Mouse (Mus musculus): ENCODE measurements at regions not wholly inside any gene's neighbourhood (a gene's known extent, or its start where the extent isn't known, plus 50 kb on each side); places are given as distances from the start of the nearest gene placed in this dataset.

GRCm38 (mm10) chr8:86351545-86352190 lies 228.8 kb downstream of the Abcc12 start:
- DNase-seq (no peak), ATAC-seq (no peak)
- H3K4me3 ChIP-seq (ENCODE audit: low read depth, low read length) = no peak overlapping the region
- no peaks in the 10 kb centered on the region for H3K36me3 ChIP-seq (replicated peaks; ENCODE audit: insufficient read depth, low read length)
- H3K4me1 ChIP-seq (ENCODE audit: insufficient read depth) = no peaks in the 10 kb centered on the region
- TF ChIP-seq CTCF (IDR thresholded peaks at IDR 0.05; ENCODE audit: low read depth) (no peak), EP300 (IDR thresholded peaks at IDR 0.05; ENCODE audit: low read depth) (no peak)
- no peak overlapping the region for H3K27ac ChIP-seq (ENCODE audit: low read depth)
- H3K27me3 ChIP-seq (ENCODE audit: insufficient read depth, low read length) = no peaks in the 10 kb centered on the region
- no peaks in the 10 kb centered on the region for H3K9me3 ChIP-seq (ENCODE audit: low read length)
- WGBS (ENCODE audit: insufficient replicate concordance) = 68% methylated on average over 7 of the region's 7 CpGs
- H3K4me2 ChIP-seq (ENCODE audit: low read depth, low read length) = no peak overlapping the region
- no peak overlapping the region for H3K9ac ChIP-seq (replicated peaks)

GRCm38 (mm10) chr8:86350128-86350527 lies 230.4 kb downstream of the Abcc12 start:
- Histone ChIP-seq H3K9me3 (ENCODE audit: low read length) (no peaks in the 10 kb centered on the region), H3K27me3 (ENCODE audit: insufficient read depth, low read length) (no peaks in the 10 kb centered on the region), H3K4me1 (ENCODE audit: insufficient read depth) (no peaks in the 10 kb centered on the region), H3K27ac (ENCODE audit: low read depth) (no peak overlapping the region), H3K36me3 (replicated peaks; ENCODE audit: insufficient read depth, low read length) (no peaks in the 10 kb centered on the region), H3K9ac (replicated peaks) (no peak overlapping the region), H3K4me3 (ENCODE audit: low read depth, low read length) (no peak overlapping the region), H3K4me2 (ENCODE audit: low read depth, low read length) (no peak overlapping the region)
- no peak for DNase-seq
- 84% methylated on average over 2 of the region's 2 CpGs for WGBS (ENCODE audit: insufficient replicate concordance)
- no peak for TF ChIP-seq EP300 (IDR thresholded peaks at IDR 0.05; ENCODE audit: low read depth)
- no peak for TF ChIP-seq CTCF (IDR thresholded peaks at IDR 0.05; ENCODE audit: low read depth)
- ATAC-seq = no peak

- H3K36me3 ChIP-seq (replicated peaks; ENCODE audit: insufficient read depth, low read length) = no peaks in the 10 kb centered on the region
- H3K4me3 ChIP-seq (ENCODE audit: low read depth, low read length) = no peak overlapping the region
- no peak overlapping the region for H3K27ac ChIP-seq (ENCODE audit: low read depth)
- TF ChIP-seq EP300 (IDR thresholded peaks at IDR 0.05; ENCODE audit: low read depth) (no peak), CTCF (IDR thresholded peaks at IDR 0.05; ENCODE audit: low read depth) (no peak)
- no peak overlapping the region for H3K9ac ChIP-seq (replicated peaks)
- no peak overlapping the region for H3K4me2 ChIP-seq (ENCODE audit: low read depth, low read length)
- WGBS (ENCODE audit: insufficient replicate concordance) = 59% methylated on average over 8 of the region's 8 CpGs
- no peaks in the 10 kb centered on the region for H3K27me3 ChIP-seq (ENCODE audit: insufficient read depth, low read length)
- ATAC-seq (no peak), DNase-seq (no peak)
- no peaks in the 10 kb centered on the region for H3K4me1 ChIP-seq (ENCODE audit: insufficient read depth)
- no peaks in the 10 kb centered on the region for H3K9me3 ChIP-seq (ENCODE audit: low read length)
These were observed 238.3 kb downstream of the Abcc12 start for GRCm38 (mm10) chr8:86342016-86342684.

- Histone ChIP-seq H3K4me1 (ENCODE audit: insufficient read depth) (no peaks in the 10 kb centered on the region), H3K9me3 (ENCODE audit: low read length) (no peaks in the 10 kb centered on the region), H3K4me3 (ENCODE audit: low read depth, low read length) (no peak overlapping the region), H3K36me3 (replicated peaks; ENCODE audit: insufficient read depth, low read length) (no peaks in the 10 kb centered on the region), H3K4me2 (ENCODE audit: low read depth, low read length) (no peak overlapping the region), H3K27ac (ENCODE audit: low read depth) (no peak overlapping the region), H3K27me3 (ENCODE audit: insufficient read depth, low read length) (no peaks in the 10 kb centered on the region), H3K9ac (replicated peaks) (no peak overlapping the region)
- ATAC-seq (no peak), DNase-seq (no peak)
- TF ChIP-seq CTCF (IDR thresholded peaks at IDR 0.05; ENCODE audit: low read depth) = no peak
- TF ChIP-seq EP300 (IDR thresholded peaks at IDR 0.05; ENCODE audit: low read depth) = no peak
- 86% methylated on average over 18 of the region's 18 CpGs for WGBS (ENCODE audit: insufficient replicate concordance)
These were observed 241.8 kb downstream of the Abcc12 start for GRCm38 (mm10) chr8:86338574-86339264.

- H3K9ac ChIP-seq (replicated peaks) = no peak overlapping the region
- H3K4me2 ChIP-seq (ENCODE audit: low read depth, low read length) = no peak overlapping the region
- H3K9me3 ChIP-seq (ENCODE audit: low read length) = no peaks in the 10 kb centered on the region
- ATAC-seq = no peak
- no peaks in the 10 kb centered on the region for H3K27me3 ChIP-seq (ENCODE audit: insufficient read depth, low read length)
- 69% methylated on average over 6 of the region's 6 CpGs for WGBS (ENCODE audit: insufficient replicate concordance)
- no peak overlapping the region for H3K27ac ChIP-seq (ENCODE audit: low read depth)
- no peaks in the 10 kb centered on the region for H3K36me3 ChIP-seq (replicated peaks; ENCODE audit: insufficient read depth, low read length)
- TF ChIP-seq EP300 (IDR thresholded peaks at IDR 0.05; ENCODE audit: low read depth) (no peak), CTCF (IDR thresholded peaks at IDR 0.05; ENCODE audit: low read depth) (no peak)
- H3K4me1 ChIP-seq (ENCODE audit: insufficient read depth) = no peaks in the 10 kb centered on the region
- DNase-seq = no peak
- no peak overlapping the region for H3K4me3 ChIP-seq (ENCODE audit: low read depth, low read length)
These were observed 249.1 kb downstream of the Abcc12 start for GRCm38 (mm10) chr8:86331383-86331782.

GRCm38 (mm10) chr8:86328626-86329025 lies 251.9 kb downstream of the Abcc12 start:
- H3K4me3 ChIP-seq (ENCODE audit: low read depth, low read length) = no peak overlapping the region
- H3K36me3 ChIP-seq (replicated peaks; ENCODE audit: insufficient read depth, low read length) = no peaks in the 10 kb centered on the region
- no peak for DNase-seq
- no peak for ATAC-seq
- H3K27ac ChIP-seq (ENCODE audit: low read depth) = no peak overlapping the region
- no peaks in the 10 kb centered on the region for H3K9me3 ChIP-seq (ENCODE audit: low read length)
- TF ChIP-seq EP300 (IDR thresholded peaks at IDR 0.05; ENCODE audit: low read depth) (no peak), CTCF (IDR thresholded peaks at IDR 0.05; ENCODE audit: low read depth) (no peak)
- no peak overlapping the region for H3K9ac ChIP-seq (replicated peaks)
- no peaks in the 10 kb centered on the region for H3K4me1 ChIP-seq (ENCODE audit: insufficient read depth)
- WGBS (ENCODE audit: insufficient replicate concordance) = 71% methylated on average over 7 of the region's 7 CpGs
- no peak overlapping the region for H3K4me2 ChIP-seq (ENCODE audit: low read depth, low read length)
- H3K27me3 ChIP-seq (ENCODE audit: insufficient read depth, low read length) = no peaks in the 10 kb centered on the region
